Mouse (Mus musculus) cortical plate, adult 2 months (tissue): ENCODE results near the gene Meox1. TPM values are rescaled to one million over a fixed set of nuclear protein-coding genes. Genes with fewer than 3 reads are reported as not detected.

Source experiments
- H3K27ac ChIP-seq: fragments of 200-500 bp; 2 replicates; pipeline ENCODE4 v1.5.1; 2012; ENCODE audit warnings: low read length, control low read depth, inconsistent platforms; ENCODE audit not compliant: insufficient read depth
- H3K4me1 ChIP-seq: fragments of 200-500 bp; 2 replicates; pipeline ENCODE4 v1.6.1; 2011; ENCODE audit warnings: low read length; ENCODE audit not compliant: control insufficient read depth, insufficient read depth
- H3K4me3 ChIP-seq: fragments of 200-500 bp; 2 replicates; pipeline ENCODE4 v1.5.1; 2011; ENCODE audit warnings: mild to moderate bottlenecking, low read length, control low read depth; ENCODE audit not compliant: insufficient read depth
- CTCF ChIP-seq: fragments of 200-500 bp; IDR thresholded peaks from 2 replicates; pipeline ENCODE4 v1.5.1; 2011; ENCODE audit warnings: mild to moderate bottlenecking, control low read depth, low read length; ENCODE audit not compliant: insufficient read depth; ENCODE audit errors: extremely low read depth
- POLR2A ChIP-seq: fragments of 200-500 bp; IDR thresholded peaks from 2 replicates; pipeline ENCODE4 v1.6.1; 2011; ENCODE audit warnings: mild to moderate bottlenecking, low read length, control low read depth; ENCODE audit not compliant: insufficient read depth; ENCODE audit errors: extremely low read depth
- polyA plus RNA-seq: library from polyadenylated mRNA; depleted of rRNA; stranded (reverse); fragments of >200 nt; gene quantifications from 2 replicates; pipeline ENCODE4 v1.2.3, GENCODE M21; 2012

Gene Meox1
- polyA plus RNA-seq, 1 experiment = 0.29 TPM

GRCm38 (mm10) chr11:101885232-101885631 lies 8.9 kb downstream of the Meox1 start:
- H3K4me3 ChIP-seq = no peak overlapping the region
- no peak for TF ChIP-seq CTCF
- peaks cover 4% of the 10 kb centered on the region for H3K4me1 ChIP-seq
- H3K27ac ChIP-seq = no peak overlapping the region

- peaks cover 4% of the 10 kb centered on the region for H3K4me1 ChIP-seq
- no peak overlapping the region for H3K27ac ChIP-seq
- TF ChIP-seq POLR2A (no peak), CTCF (no peak)
- no peak overlapping the region for H3K4me3 ChIP-seq
These were observed 10.3 kb downstream of the Meox1 start for GRCm38 (mm10) chr11:101883911-101884310.

DNA sequence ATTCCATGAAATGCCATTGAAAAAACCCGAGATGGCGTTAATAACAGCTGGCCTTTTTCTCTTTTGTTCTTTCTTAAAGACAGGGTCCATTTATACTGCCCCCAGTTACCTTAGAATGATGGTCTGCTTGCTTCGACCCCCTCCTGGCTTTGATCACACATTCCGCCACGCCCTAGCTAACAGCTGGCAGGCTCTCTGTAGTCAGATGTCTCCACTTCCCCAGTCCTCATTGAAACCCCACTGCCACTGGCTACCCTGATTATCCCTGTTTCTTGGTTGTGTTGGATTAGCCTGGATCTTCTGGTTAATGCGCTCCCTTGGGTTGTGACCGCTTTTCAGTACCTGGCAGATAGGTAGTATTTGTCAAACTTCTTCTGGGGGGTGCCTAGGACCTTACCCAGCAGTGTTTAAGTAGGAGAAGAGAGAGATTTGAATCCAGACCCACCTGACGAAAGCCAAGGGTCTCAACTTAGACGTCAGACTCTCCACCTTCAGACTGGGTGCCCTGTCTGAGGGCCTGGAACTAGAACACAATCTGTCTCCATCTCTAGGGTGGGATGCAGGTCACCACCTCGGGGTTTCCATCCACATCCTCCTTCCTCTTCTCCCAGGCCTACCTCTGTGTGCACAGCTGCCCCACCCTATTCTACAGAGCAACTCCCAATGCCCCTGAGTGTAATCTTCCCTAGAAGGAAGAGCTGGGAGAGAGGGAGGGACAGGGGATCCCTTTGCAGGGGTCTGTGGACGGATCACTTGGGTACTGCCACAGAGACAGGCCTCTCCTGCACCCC lies 11.5 kb downstream of the Meox1 start:
- no peak for TF ChIP-seq POLR2A
- TF ChIP-seq CTCF = no peak
- peaks cover 2% of the 10 kb centered on the region for H3K4me1 ChIP-seq
- H3K27ac ChIP-seq = no peak overlapping the region
- no peak overlapping the region for H3K4me3 ChIP-seq

GRCm38 (mm10) chr11:101881604-101882071 lies 12.5 kb downstream of the Meox1 start:
- Histone ChIP-seq H3K4me1 (peaks cover 2% of the 10 kb centered on the region), H3K4me3 (no peak overlapping the region), H3K27ac (no peak overlapping the region)
- TF ChIP-seq CTCF (no peak), POLR2A (no peak)

- Histone ChIP-seq H3K4me1 (peaks cover 2% of the 10 kb centered on the region), H3K27ac (no peak overlapping the region), H3K4me3 (no peak overlapping the region)
- TF ChIP-seq CTCF (no peak), POLR2A (no peak)
These were observed 13.0 kb downstream of the Meox1 start for GRCm38 (mm10) chr11:101881185-101881584.

- Histone ChIP-seq H3K4me1 (peaks cover 2% of the 10 kb centered on the region), H3K27ac (no peak overlapping the region), H3K4me3 (no peak overlapping the region)
- no peak for TF ChIP-seq CTCF
These were observed 14.5 kb downstream of the Meox1 start for GRCm38 (mm10) chr11:101879672-101880071.

DNA sequence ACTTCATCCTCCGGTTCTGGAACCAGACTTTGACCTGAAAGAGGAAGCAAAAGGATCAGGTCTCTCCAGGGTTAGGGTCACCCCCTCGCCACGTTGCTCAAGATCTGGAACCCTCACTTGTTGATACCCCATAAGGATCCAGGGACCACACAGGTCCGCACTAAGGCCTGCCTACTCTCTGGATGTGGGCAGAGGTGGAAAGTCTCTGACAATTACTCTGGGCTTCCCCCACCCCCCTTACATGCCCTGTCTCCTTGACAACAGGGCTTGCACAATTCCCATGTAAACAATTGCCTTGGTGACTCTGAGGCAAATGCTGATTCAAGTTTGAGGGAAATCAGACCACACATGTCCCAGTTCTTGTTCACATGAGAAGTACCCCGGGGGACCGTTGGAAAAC lies 15.5 kb downstream of the Meox1 start:
- H3K4me3 ChIP-seq = no peak overlapping the region
- TF ChIP-seq POLR2A (no peak), CTCF (no peak)
- no peak overlapping the region for H3K27ac ChIP-seq
- H3K4me1 ChIP-seq = peaks cover 2% of the 10 kb centered on the region

DNA sequence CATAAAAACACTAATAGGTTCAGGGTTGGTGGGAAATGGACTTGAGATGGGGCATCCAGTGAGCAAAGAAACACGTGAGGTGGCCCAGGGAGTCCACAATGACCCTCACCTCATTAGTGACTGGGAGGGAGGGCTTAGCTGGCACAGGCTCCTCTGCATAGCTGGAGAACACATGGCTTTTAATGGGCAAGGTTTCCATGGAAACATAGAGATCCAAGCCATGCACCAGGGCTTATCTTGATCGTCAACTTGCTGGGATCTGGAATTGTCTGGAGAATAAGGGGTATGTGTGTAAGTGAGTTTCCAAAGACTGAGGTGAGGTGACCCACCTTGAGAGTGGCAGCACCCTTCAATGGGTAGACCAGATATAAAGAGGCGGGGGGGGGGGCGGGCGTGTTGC lies 19.2 kb downstream of the Meox1 start:
- TF ChIP-seq POLR2A (no peak), CTCF (no peak)
- Histone ChIP-seq H3K27ac (no peak overlapping the region), H3K4me3 (no peak overlapping the region), H3K4me1 (0 out of 2 replicates have a peak, but pooled peaks cover 1% of the 10 kb centered on the region)

DNA sequence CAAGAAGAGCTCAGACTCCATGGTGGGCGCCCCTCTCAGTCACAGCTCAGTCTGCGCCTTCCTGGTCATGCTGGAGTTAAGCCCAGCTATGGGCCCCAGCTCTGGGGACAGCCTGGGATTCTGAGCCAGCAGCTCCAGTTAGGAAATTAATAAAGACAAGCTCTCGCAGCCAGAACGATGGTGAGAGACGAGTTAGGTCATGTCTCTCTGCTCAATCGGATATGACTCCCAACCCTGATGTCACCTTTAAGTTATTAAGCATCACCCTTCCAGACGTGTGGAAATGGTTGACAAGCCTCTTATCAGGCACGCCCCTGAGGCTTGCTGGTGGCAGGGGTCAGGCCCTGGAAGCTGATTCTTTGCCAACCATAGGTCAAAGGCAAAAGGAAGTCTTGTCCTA lies 20.3 kb downstream of the Meox1 start:
- H3K4me1 ChIP-seq = 0 out of 2 replicates have a peak, but pooled peaks cover 1% of the 10 kb centered on the region
- no peak overlapping the region for H3K4me3 ChIP-seq
- TF ChIP-seq POLR2A = no peak
- no peak for TF ChIP-seq CTCF
- no peak overlapping the region for H3K27ac ChIP-seq

GRCm38 (mm10) chr11:101871435-101871834 lies 22.7 kb downstream of the Meox1 start:
- no peak overlapping the region for H3K4me3 ChIP-seq
- no peak overlapping the region for H3K27ac ChIP-seq
- TF ChIP-seq CTCF = no peak
- H3K4me1 ChIP-seq = 0 out of 2 replicates have a peak, but pooled peaks cover 1% of the 10 kb centered on the region
